Mouse (Mus musculus) urinary bladder, postnatal 10 days (tissue): Measurements from ENCODE around the gene Gm8765.
"Not testable (repeated sequence)": the region's sequence is repeated elsewhere in the genome, so short reads cannot be mapped to it uniquely, and the experiment has no call there.

ENCODE experiments used
- DNase-seq: peaks from one replicate; pipeline ENCODE4 v3.0.0; 2022; ENCODE audit warnings: low spot score

Gm8765 gene

DNA sequence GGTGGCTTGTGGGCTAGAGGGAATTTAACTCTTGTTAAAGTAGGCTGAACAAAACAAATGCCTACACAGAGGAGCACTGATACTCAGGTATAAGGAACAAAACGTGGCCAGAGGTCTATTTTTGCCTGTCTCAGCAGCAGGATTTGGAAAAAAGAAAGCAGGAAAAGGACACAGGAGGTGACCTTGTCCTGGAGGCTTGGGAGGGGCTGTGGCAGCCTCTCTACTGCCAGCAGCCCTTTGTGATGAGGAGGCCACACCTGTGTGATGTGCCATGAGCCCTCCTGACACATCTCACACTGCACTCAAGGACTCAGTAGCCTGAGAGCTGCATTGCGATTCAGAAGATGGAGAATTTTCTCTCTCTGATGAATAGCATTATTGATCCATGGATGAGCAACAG lies at the start of gene Gm8765:
Gene Gm8765 (plus strand): TSS at position 301 of the 400 bp plus-strand sequence.
- not testable (repeated sequence) for DNase-seq

DNA sequence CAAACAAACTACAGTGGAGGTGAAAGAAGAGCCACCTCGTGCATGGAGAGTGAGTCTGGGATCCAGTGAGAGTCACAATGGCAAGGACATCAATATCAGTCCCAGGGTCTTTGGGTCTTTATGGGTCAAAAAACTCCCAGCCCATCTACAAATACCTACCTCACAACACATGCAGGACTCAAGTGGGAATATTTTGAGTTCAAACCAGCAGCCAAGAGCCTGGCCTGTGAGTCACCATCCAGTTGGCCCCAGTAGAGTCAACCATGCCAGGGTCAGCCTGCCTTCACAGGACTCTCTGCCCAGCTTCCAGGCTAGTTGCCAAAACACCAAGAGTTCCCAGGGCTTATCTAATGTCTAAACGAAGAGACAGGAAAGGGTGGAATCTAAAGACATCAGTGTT lies 49.3 kb upstream of the Gm8765 start:
- not testable (repeated sequence) for DNase-seq

GRCm38 (mm10) chr13:50750282-50750681 lies 52.2 kb downstream of the Gm8765 start:
- DNase-seq, result not testable (repeated sequence)

DNA sequence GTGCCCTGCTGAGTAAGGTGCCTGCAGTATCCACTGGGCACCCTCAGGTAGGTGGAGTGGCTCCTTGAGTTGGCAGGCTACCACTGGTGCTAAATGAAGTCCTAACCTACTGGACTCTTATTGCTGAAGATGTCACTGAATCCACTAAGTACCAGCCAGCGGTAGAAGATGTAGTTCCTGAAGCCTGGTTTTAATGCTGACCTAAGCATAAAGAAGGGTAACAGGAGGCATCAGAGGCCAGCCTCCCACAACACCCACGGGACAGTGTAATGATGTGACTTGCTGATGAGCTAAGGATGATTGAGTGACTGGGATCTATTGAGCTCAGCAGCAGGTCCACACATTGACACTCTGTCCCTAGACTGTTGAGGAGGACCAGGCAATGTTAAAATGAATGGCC lies 53.6 kb downstream of the Gm8765 start:
- DNase-seq, result no peak

- not testable (repeated sequence) for DNase-seq
Observed at GRCm38 (mm10) chr13:50752961-50753360, 54.8 kb downstream of the Gm8765 start.
